Mouse (Mus musculus) spleen, adult 10 weeks (tissue): ENCODE data around the gene Olfr1135. TPM values are rescaled to one million over a fixed set of nuclear protein-coding genes. Genes with fewer than 3 reads are reported as not detected.

ENCODE experiments used
- polyA plus RNA-seq: library from polyadenylated mRNA; stranded (reverse); fragments of 350-450 nt; fragmentation: Illumina TruSeq; extraction: RNeasy Lipid Tissue Mini Kit (QIAGEN cat#74804); gene quantifications from one replicate; pipeline ENCODE4 v1.2.3, GENCODE M21; 2015; ENCODE audit warnings: low replicate concordance; ENCODE audit not compliant: insufficient read depth

The Olfr1135 gene
- polyA plus RNA-seq = not detected

GRCm38 (mm10) chr2:87673564-87673963, at the start of gene Olfr1135:
Olfr1135 (minus strand) TSS chr2:87673664.

DNA sequence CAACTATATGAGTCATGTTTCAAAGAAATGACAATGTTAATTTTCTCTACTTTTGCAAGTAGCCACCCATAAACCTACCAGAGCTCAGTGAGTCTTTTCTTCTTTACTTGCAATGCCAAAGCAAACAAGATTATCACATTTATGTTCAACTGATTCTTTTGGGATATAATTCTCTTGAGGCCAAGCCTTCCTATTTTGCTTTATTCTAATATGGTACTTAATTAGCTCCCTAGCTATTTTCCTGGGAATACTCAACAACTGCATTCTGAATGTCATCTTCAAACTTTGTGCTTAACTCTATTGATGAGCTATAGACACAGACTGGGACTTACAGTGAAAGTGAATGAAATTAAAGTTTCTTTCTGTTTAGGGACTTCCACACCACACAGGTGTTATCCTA, 39.6 kb upstream of the Olfr1135 start, which contains the start of gene Olfr1137:
TSS of gene Olfr1137 (minus strand) at position 101 of the 400 bp plus-strand sequence.

GRCm38 (mm10) chr2:87693847-87694246, 20.4 kb upstream of the Olfr1135 start, which contains the start of gene Olfr1136:
Olfr1136 (minus strand) TSS chr2:87693947.

DNA sequence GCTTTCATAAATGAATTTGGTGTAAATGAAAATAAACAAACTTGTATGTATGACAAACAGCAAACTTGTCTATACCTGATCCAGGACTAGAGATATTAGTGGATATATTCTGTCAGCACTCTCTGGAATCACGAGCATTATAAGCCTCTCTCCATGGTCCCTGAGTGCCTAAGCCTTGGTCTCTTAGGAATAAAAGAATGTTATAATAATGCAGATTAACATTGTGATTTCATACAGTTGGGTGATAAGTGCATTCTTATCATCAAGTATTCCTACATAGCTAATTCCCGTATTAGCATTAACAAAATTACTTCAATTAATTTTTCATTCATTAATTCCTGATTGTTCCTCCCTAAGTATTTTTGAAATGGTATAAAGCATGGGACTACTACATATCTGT, 15.1 kb downstream of the Olfr1135 start, which contains the start of gene Olfr1134:
TSS of gene Olfr1134 (minus strand) at position 101 of the 400 bp plus-strand sequence.

DNA sequence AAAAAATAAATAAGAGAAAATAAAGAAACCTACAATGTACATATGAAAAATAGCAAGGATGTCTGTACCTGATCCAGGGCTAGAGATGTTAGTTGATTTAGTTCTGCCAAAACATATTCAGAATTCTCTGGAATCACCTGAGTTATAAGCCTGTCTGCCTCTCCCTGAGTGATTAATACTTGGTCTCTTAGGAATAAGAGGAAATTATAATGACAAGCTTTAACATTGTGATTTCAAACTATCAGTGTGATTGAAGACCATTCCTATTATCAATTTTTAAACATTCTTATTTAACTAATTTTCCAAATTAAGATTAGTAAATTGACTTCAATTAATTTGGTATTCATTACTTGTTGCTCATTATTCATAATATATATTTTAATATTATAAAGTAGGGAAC, 26.2 kb downstream of the Olfr1135 start, which contains the start of gene Olfr1133:
TSS of gene Olfr1133 (minus strand) at position 101 of the 400 bp plus-strand sequence.

GRCm38 (mm10) chr2:87637435-87637834, 36.0 kb downstream of the Olfr1135 start, which contains the start of gene Olfr1132:
Olfr1132 (minus strand) TSS chr2:87637535.

DNA sequence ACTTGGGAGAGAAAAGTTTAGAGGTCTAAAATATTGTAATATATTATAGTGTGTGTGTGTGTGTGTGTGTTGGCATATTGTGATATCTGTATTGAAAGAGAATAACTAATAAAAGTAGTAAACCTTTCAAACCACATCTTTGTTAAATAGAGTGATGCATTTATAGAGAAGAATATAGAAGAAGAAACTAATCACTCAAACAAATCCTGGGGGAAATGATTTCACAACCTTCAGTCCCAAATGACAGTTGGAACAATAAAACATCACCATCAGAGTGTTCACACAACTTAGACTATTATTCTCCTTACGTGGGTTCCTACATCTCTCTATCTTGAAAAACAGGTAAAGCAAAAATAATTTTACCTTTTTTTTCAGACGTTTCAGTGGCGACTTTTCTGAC, 46.7 kb downstream of the Olfr1135 start, which contains the start of gene Olfr1131:
TSS of gene Olfr1131 (plus strand) at position 301 of the 400 bp plus-strand sequence.

Other genes starting within 250 kb of the Olfr1135 start
- not detected for gene Olfr1124, start 243.4 kb downstream of the Olfr1135 start, polyA plus RNA-seq
- not detected for gene Olfr1126, start 219.7 kb downstream of the Olfr1135 start, polyA plus RNA-seq
- not detected for gene Pramel7, start 176.6 kb downstream of the Olfr1135 start, polyA plus RNA-seq
- gene Pramel6, start 167.1 kb downstream of the Olfr1135 start, polyA plus RNA-seq = not detected
- gene Olfr153, start 141.9 kb downstream of the Olfr1135 start, polyA plus RNA-seq = not detected
- not detected for gene Olfr1128, start 128.1 kb downstream of the Olfr1135 start, polyA plus RNA-seq
- gene Olfr1129, start 99.8 kb downstream of the Olfr1135 start, polyA plus RNA-seq = not detected
- gene Olfr1130, start 67.5 kb downstream of the Olfr1135 start, polyA plus RNA-seq = not detected
- not detected for gene Olfr1131, start 46.6 kb downstream of the Olfr1135 start, polyA plus RNA-seq
- gene Olfr1132, start 36.1 kb downstream of the Olfr1135 start, polyA plus RNA-seq = not detected
- not detected for gene Olfr1133, start 26.3 kb downstream of the Olfr1135 start, polyA plus RNA-seq
- gene Olfr1134, start 15.2 kb downstream of the Olfr1135 start, polyA plus RNA-seq = not detected
- not detected for gene Olfr1136, start 20.3 kb upstream of the Olfr1135 start, polyA plus RNA-seq
- not detected for gene Olfr1137, start 39.5 kb upstream of the Olfr1135 start, polyA plus RNA-seq
- not detected for gene Olfr1138, start 66.3 kb upstream of the Olfr1135 start, polyA plus RNA-seq
- gene Olfr1140, start 70.1 kb upstream of the Olfr1135 start, polyA plus RNA-seq = not detected
- not detected for gene Olfr1141, start 80.3 kb upstream of the Olfr1135 start, polyA plus RNA-seq
- not detected for gene Olfr152, start 105.8 kb upstream of the Olfr1135 start, polyA plus RNA-seq
- not detected for gene Olfr1143, start 126.9 kb upstream of the Olfr1135 start, polyA plus RNA-seq
- gene Olfr1145, start 136.2 kb upstream of the Olfr1135 start, polyA plus RNA-seq = not detected
- gene Olfr1148, start 156.9 kb upstream of the Olfr1135 start, polyA plus RNA-seq = not detected
- gene Olfr1150-ps1, start 170.3 kb upstream of the Olfr1135 start, polyA plus RNA-seq = not detected
- gene Olfr1151, start 182.2 kb upstream of the Olfr1135 start, polyA plus RNA-seq = not detected
- not detected for gene Olfr1152, start 192.8 kb upstream of the Olfr1135 start, polyA plus RNA-seq
- not detected for gene Olfr1153, start 221.3 kb upstream of the Olfr1135 start, polyA plus RNA-seq
- not detected for gene Olfr1154, start 231.5 kb upstream of the Olfr1135 start, polyA plus RNA-seq